Mouse (Mus musculus) stomach, embryonic 15.5 days (tissue): Measurements from ENCODE around the gene Iqch. TPM values are rescaled to one million over a fixed set of nuclear protein-coding genes. Genes with fewer than 3 reads are reported as not detected.

Experiments
- ATAC-seq: fragments of 200-750 bp; cut with Nextera tagmentation; 2 replicates; pipeline ENCODE4 v1.8.0; 2017; ENCODE audit warnings: low read depth, moderate number of reproducible peaks, moderate TSS enrichment; ENCODE audit not compliant: insufficient read depth, low FRiP score
- H3K27ac ChIP-seq: fragments of 300-500 bp; sonication (generic); 2 replicates; pipeline ENCODE4 v1.5.1; 2015; ENCODE audit warnings: mild to moderate bottlenecking, inconsistent platforms
- H3K27me3 ChIP-seq: fragments of 300-500 bp; sonication (generic); replicated peaks from 2 replicates; pipeline ENCODE4 v1.6.1; 2015; ENCODE audit warnings: inconsistent platforms
- H3K36me3 ChIP-seq: fragments of 300-500 bp; sonication (generic); 2 replicates; pipeline ENCODE4 v1.6.1; 2015; ENCODE audit warnings: inconsistent platforms
- H3K4me1 ChIP-seq: fragments of 300-500 bp; sonication (generic); 2 replicates; pipeline ENCODE4 v1.6.1; 2015; ENCODE audit warnings: inconsistent platforms
- H3K4me2 ChIP-seq: fragments of 300-500 bp; sonication (generic); 2 replicates; pipeline ENCODE4 v1.6.1; 2015; ENCODE audit warnings: mild to moderate bottlenecking, inconsistent platforms
- H3K4me3 ChIP-seq: fragments of 300-500 bp; sonication (generic); replicated peaks from 2 replicates; pipeline ENCODE4 v1.5.1; 2015; ENCODE audit warnings: inconsistent platforms
- H3K9ac ChIP-seq: fragments of 300-500 bp; sonication (generic); 2 replicates; pipeline ENCODE4 v1.6.1; 2015; ENCODE audit warnings: inconsistent platforms
- H3K9me3 ChIP-seq: fragments of 300-500 bp; sonication (generic); 2 replicates; pipeline ENCODE4 v1.6.1; 2016; ENCODE audit warnings: inconsistent platforms
- WGBS: fragments of 180-500 bp; shearing (Covaris S2); methylation state at CpG from one replicate; pipeline ENCODE4 v1.1.7; 2015; 5-methylcytosine and 5-hydroxymethylcytosine counted together
- polyA plus RNA-seq: library from polyadenylated mRNA; unstranded; fragments of >200 nt; fragmentation: Nextera tagmentation; extraction: Ambion mirVana; gene quantifications from 2 replicates; pipeline ENCODE4 v1.2.1, GENCODE M21; 2015

Gene Iqch
- polyA plus RNA-seq, 1 experiment from 2014 or later = 0.12 TPM

GRCm38 (mm10) chr9:63609776-63610175 is 7.5 kb upstream of the Iqch start:
- Histone ChIP-seq H3K9me3 (no peaks in the 10 kb centered on the region), H3K4me2 (no peak overlapping the region), H3K4me3 (no peak overlapping the region), H3K27me3 (no peaks in the 10 kb centered on the region), H3K4me1 (peaks cover 17% of the 10 kb centered on the region), H3K36me3 (no peaks in the 10 kb centered on the region), H3K27ac (no peak overlapping the region), H3K9ac (no peak overlapping the region)
- WGBS = 91% methylated on average over 2 of the region's 2 CpGs
- no peak for ATAC-seq

GRCm38 (mm10) chr9:63609246-63609645 is 7.0 kb upstream of the Iqch start:
- Histone ChIP-seq H3K27me3 (no peaks in the 10 kb centered on the region), H3K36me3 (no peaks in the 10 kb centered on the region), H3K4me2 (no peak overlapping the region), H3K4me1 (peaks cover 18% of the 10 kb centered on the region), H3K9ac (no peak overlapping the region), H3K27ac (no peak overlapping the region), H3K4me3 (no peak overlapping the region), H3K9me3 (no peaks in the 10 kb centered on the region)
- WGBS = 72% methylated on average over 8 of the region's 8 CpGs
- ATAC-seq = no peak

- Histone ChIP-seq H3K4me2 (no peak overlapping the region), H3K9me3 (no peaks in the 10 kb centered on the region), H3K27me3 (no peaks in the 10 kb centered on the region), H3K9ac (no peak overlapping the region), H3K27ac (no peak overlapping the region), H3K4me1 (peaks cover 20% of the 10 kb centered on the region), H3K4me3 (no peak overlapping the region), H3K36me3 (no peaks in the 10 kb centered on the region)
- 78% methylated on average over 6 of the region's 6 CpGs for WGBS
- ATAC-seq = no peak
These were observed 5.7 kb upstream of the Iqch start for GRCm38 (mm10) chr9:63608006-63608405.

GRCm38 (mm10) chr9:63606594-63606993 is 4.3 kb upstream of the Iqch start:
- Histone ChIP-seq H3K4me3 (no peak overlapping the region), H3K4me1 (peaks cover 19% of the 10 kb centered on the region), H3K4me2 (no peak overlapping the region), H3K36me3 (no peaks in the 10 kb centered on the region), H3K27me3 (no peaks in the 10 kb centered on the region), H3K9ac (no peak overlapping the region), H3K27ac (no peak overlapping the region), H3K9me3 (no peaks in the 10 kb centered on the region)
- WGBS = 77% methylated on average over 2 of the region's 2 CpGs
- no peak for ATAC-seq

GRCm38 (mm10) chr9:63603849-63604248 is 1.6 kb upstream of the Iqch start:
- 57% methylated on average over 6 of the region's 6 CpGs for WGBS
- H3K9ac ChIP-seq = no peak overlapping the region
- ATAC-seq = no peak
- H3K9me3 ChIP-seq = no peaks in the 10 kb centered on the region
- peaks cover 14% of the 10 kb centered on the region; the same call in 1 of the 2 replicates for H3K4me1 ChIP-seq
- no peaks in the 10 kb centered on the region for H3K36me3 ChIP-seq
- H3K27ac ChIP-seq = no peak overlapping the region
- H3K27me3 ChIP-seq = no peaks in the 10 kb centered on the region
- H3K4me3 ChIP-seq = no peak overlapping the region
- peak overlapping the region; percentile 74 for H3K4me2 ChIP-seq

- H3K4me1 ChIP-seq = no peaks in the 10 kb centered on the region
- H3K9ac ChIP-seq = no peak overlapping the region
- no peak for ATAC-seq
- WGBS = 64% methylated on average over 9 of the region's 9 CpGs
- no peaks in the 10 kb centered on the region for H3K9me3 ChIP-seq
- no peaks in the 10 kb centered on the region for H3K36me3 ChIP-seq
- no peak overlapping the region for H3K4me3 ChIP-seq
- no peak overlapping the region for H3K4me2 ChIP-seq
- H3K27ac ChIP-seq = no peak overlapping the region
- H3K27me3 ChIP-seq = no peaks in the 10 kb centered on the region
These were observed 5.6 kb downstream of the Iqch start for GRCm38 (mm10) chr9:63596660-63597059.

GRCm38 (mm10) chr9:63595652-63596051 is 6.6 kb downstream of the Iqch start:
- H3K27me3 ChIP-seq = no peaks in the 10 kb centered on the region
- 85% methylated on average over 8 of the region's 8 CpGs for WGBS
- H3K27ac ChIP-seq = no peak overlapping the region

GRCm38 (mm10) chr9:63595032-63595431 is 7.3 kb downstream of the Iqch start:
- Histone ChIP-seq H3K4me1 (no peaks in the 10 kb centered on the region), H3K36me3 (no peaks in the 10 kb centered on the region), H3K4me2 (no peak overlapping the region), H3K27ac (no peak overlapping the region), H3K27me3 (no peaks in the 10 kb centered on the region), H3K9ac (no peak overlapping the region), H3K9me3 (no peaks in the 10 kb centered on the region), H3K4me3 (no peak overlapping the region)
- no peak for ATAC-seq
- WGBS = 93% methylated on average over 1 of the region's 1 CpGs

More at GRCm38 (mm10) chr9:63595652-63596051, 6.6 kb downstream of the Iqch start:
- H3K4me2 ChIP-seq = no peak overlapping the region
- H3K9ac ChIP-seq = no peak overlapping the region
- no peak for ATAC-seq
- no peak overlapping the region for H3K4me3 ChIP-seq
- H3K36me3 ChIP-seq = no peaks in the 10 kb centered on the region
- no peaks in the 10 kb centered on the region for H3K9me3 ChIP-seq
- H3K4me1 ChIP-seq = no peaks in the 10 kb centered on the region

GRCm38 (mm10) chr9:63591661-63592256 is 10.5 kb downstream of the Iqch start:
- Histone ChIP-seq H3K27ac (no peak overlapping the region), H3K36me3 (no peaks in the 10 kb centered on the region), H3K9me3 (no peaks in the 10 kb centered on the region), H3K4me3 (no peak overlapping the region), H3K4me1 (no peaks in the 10 kb centered on the region), H3K9ac (no peak overlapping the region), H3K27me3 (no peaks in the 10 kb centered on the region), H3K4me2 (no peak overlapping the region)
- 76% methylated on average over 8 of the region's 8 CpGs for WGBS
- ATAC-seq = no peak

GRCm38 (mm10) chr9:63590592-63590991 is 11.7 kb downstream of the Iqch start:
- H3K27me3 ChIP-seq = no peaks in the 10 kb centered on the region
- H3K4me2 ChIP-seq = no peak overlapping the region
- no peaks in the 10 kb centered on the region for H3K9me3 ChIP-seq
- ATAC-seq = no peak
- H3K4me1 ChIP-seq = no peaks in the 10 kb centered on the region
- H3K4me3 ChIP-seq = no peak overlapping the region
- WGBS = 78% methylated on average over 4 of the region's 4 CpGs
- no peak overlapping the region for H3K27ac ChIP-seq
- H3K36me3 ChIP-seq = no peaks in the 10 kb centered on the region
- no peak overlapping the region for H3K9ac ChIP-seq

GRCm38 (mm10) chr9:63589209-63589608 is 13.1 kb downstream of the Iqch start:
- WGBS = 64% methylated on average over 6 of the region's 6 CpGs
- no peak for ATAC-seq

GRCm38 (mm10) chr9:63585251-63585650 is 17.0 kb downstream of the Iqch start:
- Histone ChIP-seq H3K4me3 (no peak overlapping the region), H3K27ac (no peak overlapping the region), H3K9me3 (no peaks in the 10 kb centered on the region), H3K4me2 (no peak overlapping the region), H3K27me3 (no peaks in the 10 kb centered on the region), H3K4me1 (no peaks in the 10 kb centered on the region), H3K36me3 (no peaks in the 10 kb centered on the region), H3K9ac (no peak overlapping the region)
- 81% methylated on average over 6 of the region's 6 CpGs for WGBS
- ATAC-seq = no peak

More at GRCm38 (mm10) chr9:63589209-63589608, 13.1 kb downstream of the Iqch start:
- H3K4me1 ChIP-seq = no peaks in the 10 kb centered on the region
- no peak overlapping the region for H3K4me3 ChIP-seq
- no peak overlapping the region for H3K9ac ChIP-seq
- no peaks in the 10 kb centered on the region for H3K27me3 ChIP-seq
- no peaks in the 10 kb centered on the region for H3K36me3 ChIP-seq
- H3K4me2 ChIP-seq = no peak overlapping the region
- H3K9me3 ChIP-seq = no peaks in the 10 kb centered on the region
- no peak overlapping the region for H3K27ac ChIP-seq

- no peaks in the 10 kb centered on the region for H3K36me3 ChIP-seq
- no peaks in the 10 kb centered on the region for H3K9me3 ChIP-seq
- H3K27me3 ChIP-seq = no peaks in the 10 kb centered on the region
- H3K4me1 ChIP-seq = no peaks in the 10 kb centered on the region
- WGBS = 87% methylated on average over 4 of the region's 4 CpGs
- no peak overlapping the region for H3K4me2 ChIP-seq
- no peak for ATAC-seq
- no peak overlapping the region for H3K9ac ChIP-seq
- H3K4me3 ChIP-seq = no peak overlapping the region
- no peak overlapping the region for H3K27ac ChIP-seq
These were observed 20.5 kb downstream of the Iqch start for GRCm38 (mm10) chr9:63581778-63582177.
